Mouse (Mus musculus): ENCODE measurements around the gene Olfr323. TPM values are rescaled to one million over a fixed set of nuclear protein-coding genes. Genes with fewer than 3 reads are reported as not detected.

Gene Olfr323
- not detected in 2 replicates for polyA plus RNA-seq (2012; rRNA removed)

GRCm38 (mm10) chr11:58630401-58630800 lies at the start of gene Olfr323:
Gene Olfr323 (minus strand): TSS chr11:58630501.
- DNase-seq (ENCODE audit: low read depth) = no peak

- DNase-seq (ENCODE audit: low read depth) = no peak
Observed at GRCm38 (mm10) chr11:58671825-58672224, 41.5 kb upstream of the Olfr323 start.

GRCm38 (mm10) chr11:58669252-58669651 lies 39.0 kb upstream of the Olfr323 start:
- DNase-seq (ENCODE audit: low read depth) = no peak

GRCm38 (mm10) chr11:58658596-58658995 lies 28.3 kb upstream of the Olfr323 start, which contains the start of gene Olfr322:
Gene Olfr322 (plus strand): TSS chr11:58658782.
- no peak for DNase-seq (ENCODE audit: low read depth)

- no peak for DNase-seq (ENCODE audit: low read depth)
Observed at GRCm38 (mm10) chr11:58655151-58655550, 24.9 kb upstream of the Olfr323 start.

- no peak for DNase-seq (ENCODE audit: low read depth)
Observed at GRCm38 (mm10) chr11:58643350-58643749, 13.0 kb upstream of the Olfr323 start.

GRCm38 (mm10) chr11:58641638-58642358 lies 11.5 kb upstream of the Olfr323 start:
- no peak for DNase-seq (ENCODE audit: low read depth)

GRCm38 (mm10) chr11:58641057-58641456 lies 10.8 kb upstream of the Olfr323 start:
- DNase-seq (ENCODE audit: low read depth) = no peak

- DNase-seq (ENCODE audit: low read depth) = no peak
Observed at GRCm38 (mm10) chr11:58640272-58640867, 10.1 kb upstream of the Olfr323 start, which contains the start of gene Trim58. Gene Trim58 (plus strand): TSS chr11:58640465.

- no peak for DNase-seq (ENCODE audit: low read depth)
Observed at GRCm38 (mm10) chr11:58638176-58638701, 7.9 kb upstream of the Olfr323 start.

GRCm38 (mm10) chr11:58636376-58636977 lies 6.2 kb upstream of the Olfr323 start:
- DNase-seq (ENCODE audit: low read depth) = no peak

GRCm38 (mm10) chr11:58634878-58635277 lies 4.6 kb upstream of the Olfr323 start:
- no peak for DNase-seq (ENCODE audit: low read depth)

- no peak for DNase-seq (ENCODE audit: low read depth)
Observed at GRCm38 (mm10) chr11:58626146-58626545, 4.2 kb downstream of the Olfr323 start.

GRCm38 (mm10) chr11:58618793-58619192 lies 11.5 kb downstream of the Olfr323 start:
- DNase-seq (ENCODE audit: low read depth) = no peak

- no peak for DNase-seq (ENCODE audit: low read depth)
Observed at GRCm38 (mm10) chr11:58618369-58618768, 11.9 kb downstream of the Olfr323 start.

GRCm38 (mm10) chr11:58615975-58616374 lies 14.3 kb downstream of the Olfr323 start, which contains the start of gene 2210407C18Rik:
Gene 2210407C18Rik (minus strand): TSS chr11:58616075.
- no peak for DNase-seq (ENCODE audit: low read depth)

- DNase-seq (ENCODE audit: low read depth) = no peak
Observed at GRCm38 (mm10) chr11:58614526-58614925, 15.8 kb downstream of the Olfr323 start.

GRCm38 (mm10) chr11:58613359-58613758 lies 16.9 kb downstream of the Olfr323 start:
- DNase-seq (ENCODE audit: low read depth) = no peak

GRCm38 (mm10) chr11:58607030-58607429 lies 23.3 kb downstream of the Olfr323 start:
- DNase-seq (ENCODE audit: low read depth) = no peak

GRCm38 (mm10) chr11:58606177-58606919 lies 24.0 kb downstream of the Olfr323 start:
- no peak for DNase-seq (ENCODE audit: low read depth)

- no peak for DNase-seq (ENCODE audit: low read depth)
Observed at GRCm38 (mm10) chr11:58605228-58605627, 25.1 kb downstream of the Olfr323 start.

GRCm38 (mm10) chr11:58604688-58605087 lies 25.6 kb downstream of the Olfr323 start:
- DNase-seq (ENCODE audit: low read depth) = no peak

All from gonadal fat pad, adult 2 months (tissue).